Mouse (Mus musculus) neural tube, embryonic 14.5 days (tissue): ENCODE measurements around the gene Cdkl2. TPM values are rescaled to one million over a fixed set of nuclear protein-coding genes. Genes with fewer than 3 reads are reported as not detected.

Source experiments
- ATAC-seq: fragments of 200-750 bp; cut with Nextera tagmentation; 2 replicates; pipeline ENCODE4 v1.8.0; 2017; ENCODE audit warnings: low read depth, mild to moderate bottlenecking, moderate TSS enrichment, moderate library complexity
- H3K27ac ChIP-seq: fragments of 300-500 bp; sonication (generic); 2 replicates; pipeline ENCODE4 v1.5.1; 2014; ENCODE audit warnings: low read depth, mild to moderate bottlenecking, control low read depth, low read length, moderate library complexity, mixed read lengths
- H3K27me3 ChIP-seq: fragments of 300-500 bp; sonication (generic); 2 replicates; pipeline ENCODE4 v1.6.1; 2014; ENCODE audit warnings: low read length; ENCODE audit not compliant: control insufficient read depth, insufficient read depth
- H3K36me3 ChIP-seq: fragments of 300-500 bp; sonication (generic); 2 replicates; pipeline ENCODE4 v1.6.1; 2014; ENCODE audit warnings: low read length, mixed read lengths; ENCODE audit not compliant: control insufficient read depth, insufficient read depth
- H3K4me1 ChIP-seq: fragments of 300-500 bp; sonication (generic); 2 replicates; pipeline ENCODE4 v1.6.1; 2014; ENCODE audit warnings: low read length; ENCODE audit not compliant: control insufficient read depth, insufficient read depth
- H3K4me2 ChIP-seq: fragments of 300-500 bp; sonication (generic); 2 replicates; pipeline ENCODE4 v1.6.1; 2014; ENCODE audit warnings: mild to moderate bottlenecking, low read depth, low read length, control low read depth
- H3K4me3 ChIP-seq: fragments of 300-500 bp; sonication (generic); 2 replicates; pipeline ENCODE4 v1.5.1; 2014; ENCODE audit warnings: low read depth, low read length, control low read depth, mixed read lengths
- H3K9ac ChIP-seq: fragments of 300-500 bp; sonication (generic); replicated peaks from 2 replicates; pipeline ENCODE4 v1.6.1; 2014; ENCODE audit warnings: low read depth, mild to moderate bottlenecking, control low read depth, low read length, mixed read lengths
- H3K9me3 ChIP-seq: fragments of 300-500 bp; sonication (generic); 2 replicates; pipeline ENCODE4 v1.6.1; 2016; ENCODE audit warnings: low read length; ENCODE audit not compliant: control insufficient read depth
- WGBS: fragments of 180-500 bp; shearing (Covaris S2); extraction: QIAGEN DNeasy Blood & Tissue Kit; methylation state at CpG from one replicate; pipeline ENCODE4 v1.1.7; 2014; 5-methylcytosine and 5-hydroxymethylcytosine counted together
- polyA plus RNA-seq: library from polyadenylated mRNA; unstranded; fragments of >200 nt; fragmentation: Nextera tagmentation; extraction: Ambion mirVana; gene quantifications from 2 replicates; pipeline ENCODE4 v1.2.1, GENCODE M21; 2014

The Cdkl2 gene
- polyA plus RNA-seq, 1 experiment from 2014 or later, result 15.3 TPM

DNA sequence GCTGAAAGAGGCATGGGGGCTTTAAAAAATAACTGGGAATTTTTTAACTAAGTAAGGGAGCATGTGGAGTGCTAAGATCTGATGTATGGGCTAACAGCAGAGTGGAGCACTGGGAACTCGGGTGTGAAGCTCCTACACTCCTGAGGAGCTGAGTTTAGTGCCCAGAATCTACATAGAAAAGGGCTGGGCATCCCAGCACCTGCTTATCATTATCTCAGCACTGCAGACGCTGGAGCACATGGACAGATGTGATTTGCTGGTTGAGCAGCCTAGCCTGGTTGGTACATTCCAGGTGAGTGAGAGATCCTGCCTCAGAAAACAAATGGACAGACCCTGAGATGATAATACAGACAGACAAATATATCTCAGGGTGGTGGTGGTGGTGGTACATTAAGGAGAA lies 33.9 kb downstream of the Cdkl2 start:
- Histone ChIP-seq H3K27ac (no peak overlapping the region), H3K36me3 (no peaks in the 10 kb centered on the region), H3K27me3 (no peaks in the 10 kb centered on the region), H3K9me3 (no peaks in the 10 kb centered on the region), H3K9ac (no peak overlapping the region), H3K4me3 (no peak overlapping the region), H3K4me1 (no peaks in the 10 kb centered on the region), H3K4me2 (no peak overlapping the region)
- WGBS, result 52% methylated on average over 2 of the region's 2 CpGs
- no peak for ATAC-seq

DNA sequence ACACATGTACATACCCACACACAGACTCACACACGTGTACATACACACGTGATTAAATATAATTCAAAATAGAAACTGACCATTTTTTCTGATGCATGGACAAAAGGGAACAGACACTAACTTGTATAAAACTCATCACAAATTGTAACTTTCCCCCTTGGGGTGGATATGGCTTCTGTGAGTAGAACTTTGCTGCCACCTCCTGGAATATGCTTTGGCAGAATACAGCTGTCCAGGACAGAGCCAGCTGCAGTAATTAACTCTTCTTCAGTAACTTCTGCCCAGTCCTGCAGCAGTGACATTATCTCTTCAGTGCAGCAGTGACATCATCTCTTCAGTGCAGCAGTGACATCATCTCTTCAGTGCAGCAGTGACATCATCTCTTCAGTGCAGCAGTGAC lies 40.7 kb downstream of the Cdkl2 start:
- 61% methylated on average over 2 of the region's 2 CpGs for WGBS
- no peak overlapping the region for H3K27ac ChIP-seq
- no peaks in the 10 kb centered on the region for H3K4me1 ChIP-seq
- no peaks in the 10 kb centered on the region for H3K36me3 ChIP-seq
- peak; percentile 81; the same call in 1 of the 2 replicates for ATAC-seq
- H3K9me3 ChIP-seq, result 0 out of 2 replicates have a peak, but pooled peaks cover 2% of the 10 kb centered on the region
- no peak overlapping the region for H3K4me2 ChIP-seq
- no peaks in the 10 kb centered on the region for H3K27me3 ChIP-seq
- no peak overlapping the region for H3K4me3 ChIP-seq
- H3K9ac ChIP-seq, result no peak overlapping the region

GRCm38 (mm10) chr5:92000770-92001169 lies 42.9 kb downstream of the Cdkl2 start:
- no peak overlapping the region for H3K4me2 ChIP-seq
- no peaks in the 10 kb centered on the region for H3K4me1 ChIP-seq
- no peaks in the 10 kb centered on the region for H3K36me3 ChIP-seq
- H3K9me3 ChIP-seq, result 0 out of 2 replicates have a peak, but pooled peaks cover 2% of the 10 kb centered on the region
- 79% methylated on average over 2 of the region's 2 CpGs for WGBS
- no peak overlapping the region for H3K4me3 ChIP-seq
- no peak overlapping the region for H3K9ac ChIP-seq
- H3K27ac ChIP-seq, result no peak overlapping the region
- no peak for ATAC-seq
- no peaks in the 10 kb centered on the region for H3K27me3 ChIP-seq

DNA sequence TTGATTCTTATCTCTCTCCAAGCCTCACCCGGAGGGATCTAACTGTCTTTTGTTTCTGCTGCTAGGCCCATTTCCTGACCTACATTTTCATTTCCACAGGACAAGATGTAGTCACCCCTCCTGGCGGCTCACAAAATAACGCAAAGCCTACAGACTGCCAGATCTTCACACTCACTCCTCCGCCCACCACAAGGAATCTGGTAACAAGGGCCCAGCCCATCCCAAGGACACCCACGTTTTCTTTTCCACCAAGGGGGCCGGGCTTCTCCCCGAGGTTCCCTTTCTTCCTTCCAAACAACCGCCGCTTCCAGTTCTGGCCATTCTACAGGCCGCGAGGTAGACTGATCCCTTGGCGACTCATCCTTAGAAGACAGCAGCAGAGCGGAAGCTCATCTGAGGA lies 49.1 kb downstream of the Cdkl2 start:
- ATAC-seq, result no peak
- Histone ChIP-seq H3K4me3 (no peak overlapping the region), H3K9ac (no peak overlapping the region), H3K27ac (no peak overlapping the region), H3K27me3 (no peaks in the 10 kb centered on the region), H3K4me2 (no peak overlapping the region), H3K4me1 (no peaks in the 10 kb centered on the region), H3K9me3 (0 out of 2 replicates have a peak, but pooled peaks cover 2% of the 10 kb centered on the region), H3K36me3 (no peaks in the 10 kb centered on the region)
- 68% methylated on average over 13 of the region's 13 CpGs for WGBS

DNA sequence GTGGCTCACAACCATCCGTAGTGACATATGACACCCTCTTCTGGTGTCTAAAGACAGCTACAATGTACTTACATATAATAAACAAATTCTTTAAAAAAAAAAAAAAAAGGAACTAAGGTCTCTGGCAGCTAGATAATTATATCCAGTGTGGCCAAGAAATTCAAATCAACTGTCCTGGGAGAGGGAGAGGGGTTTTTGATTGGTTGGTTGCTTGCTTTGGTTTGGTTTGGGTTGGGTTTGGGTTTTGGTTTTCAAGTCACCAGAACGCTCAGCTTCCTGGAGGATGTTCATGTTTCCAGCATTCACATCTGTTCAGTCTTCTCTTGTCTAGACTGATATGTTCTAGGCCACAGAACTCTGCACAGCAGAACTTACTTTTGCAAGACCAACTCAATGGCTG lies 50.6 kb downstream of the Cdkl2 start:
- no peak overlapping the region for H3K27ac ChIP-seq
- H3K4me2 ChIP-seq, result no peak overlapping the region
- no peaks in the 10 kb centered on the region for H3K27me3 ChIP-seq
- no peak for ATAC-seq
- WGBS, result 89% methylated on average over 2 of the region's 2 CpGs
- H3K4me1 ChIP-seq, result no peaks in the 10 kb centered on the region
- H3K9me3 ChIP-seq, result no peaks in the 10 kb centered on the region
- no peak overlapping the region for H3K9ac ChIP-seq
- H3K36me3 ChIP-seq, result no peaks in the 10 kb centered on the region
- H3K4me3 ChIP-seq, result no peak overlapping the region

GRCm38 (mm10) chr5:91991191-91991937 lies 52.3 kb downstream of the Cdkl2 start:
- no peaks in the 10 kb centered on the region for H3K36me3 ChIP-seq
- H3K4me1 ChIP-seq, result no peaks in the 10 kb centered on the region
- no peak overlapping the region for H3K27ac ChIP-seq
- no peak overlapping the region for H3K9ac ChIP-seq
- no peak overlapping the region for H3K4me3 ChIP-seq
- WGBS, result 76% methylated on average over 6 of the region's 6 CpGs
- no peaks in the 10 kb centered on the region for H3K9me3 ChIP-seq
- H3K27me3 ChIP-seq, result no peaks in the 10 kb centered on the region
- H3K4me2 ChIP-seq, result no peak overlapping the region
- ATAC-seq, result no peak

- no peaks in the 10 kb centered on the region for H3K9me3 ChIP-seq
- H3K27ac ChIP-seq, result no peak overlapping the region
- ATAC-seq, result no peak
- H3K36me3 ChIP-seq, result no peaks in the 10 kb centered on the region
- H3K9ac ChIP-seq, result no peak overlapping the region
- 71% methylated on average over 9 of the region's 9 CpGs for WGBS
- no peak overlapping the region for H3K4me2 ChIP-seq
- no peak overlapping the region for H3K4me3 ChIP-seq
- H3K4me1 ChIP-seq, result no peaks in the 10 kb centered on the region
- H3K27me3 ChIP-seq, result no peaks in the 10 kb centered on the region
Observed at GRCm38 (mm10) chr5:91989261-91989660, 54.4 kb downstream of the Cdkl2 start.

- ATAC-seq, result peak; percentile 28; the same call in 1 of the 2 replicates
- Histone ChIP-seq H3K27me3 (no peaks in the 10 kb centered on the region), H3K27ac (no peak overlapping the region), H3K9me3 (no peaks in the 10 kb centered on the region), H3K4me3 (no peak overlapping the region), H3K4me2 (no peak overlapping the region), H3K36me3 (no peaks in the 10 kb centered on the region), H3K4me1 (no peaks in the 10 kb centered on the region), H3K9ac (no peak overlapping the region)
- 75% methylated on average over 2 of the region's 2 CpGs for WGBS
Observed at GRCm38 (mm10) chr5:91987799-91988198, 55.9 kb downstream of the Cdkl2 start.

- WGBS, result 68% methylated on average over 4 of the region's 4 CpGs
- Histone ChIP-seq H3K9ac (no peak within 1 kb of the TSS), H3K36me3 (no peaks in the 10 kb centered on the region), H3K27ac (no peak within 1 kb of the TSS), H3K27me3 (no peaks in the 10 kb centered on the region), H3K4me1 (no peaks in the 10 kb centered on the region), H3K9me3 (no peaks in the 10 kb centered on the region), H3K4me3 (no peak within 1 kb of the TSS), H3K4me2 (no peak within 1 kb of the TSS)
- ATAC-seq, result no peak
Observed at GRCm38 (mm10) chr5:91987236-91987635, 56.4 kb downstream of the Cdkl2 start, which contains the start of gene Odaph. Odaph (plus strand) TSS chr5:91987475.
